Mouse (Mus musculus) erythroblast, embryonic 14.5 days (primary cell): ENCODE measurements around the gene Strip2.

Experiments used
- GATA1 ChIP-seq: IDR thresholded peaks from 2 replicates; pipeline ENCODE4 v1.6.1; 2012; ENCODE audit warnings: low read length, inconsistent platforms, mixed read lengths
- TAL1 ChIP-seq: IDR thresholded peaks from 3 replicates; pipeline ENCODE4 v1.6.1; 2012; ENCODE audit warnings: low read length, inconsistent platforms, mixed read lengths

GRCm38 (mm10) chr6:29925594-29926219 is 8.9 kb downstream of the Strip2 start:
- TF ChIP-seq TAL1 (no peak), GATA1 (no peak)
